Mouse (Mus musculus) ES-Bruce4 (cell line): ENCODE measurements around the gene Ccdc61.

Experiments
- CTCF ChIP-seq: IDR thresholded peaks from one replicate; pipeline ENCODE4 v1.8.1; 2011; ENCODE audit warnings: low read depth, low read length
- POLR2A ChIP-seq: IDR thresholded peaks from one replicate; pipeline ENCODE4 v1.8.1; 2011; ENCODE audit warnings: low read length; ENCODE audit not compliant: insufficient read depth

- TF ChIP-seq POLR2A (no peak), CTCF (no peak)
These were observed 47.6 kb upstream of the Ccdc61 start for GRCm38 (mm10) chr7:18957569-18958383.
